Mouse (Mus musculus): ENCODE results near the gene Hist1h3e. TPM values are rescaled to one million over a fixed set of nuclear protein-coding genes. Genes with fewer than 3 reads are reported as not detected.
"Not testable (repeated sequence)": the region's sequence is repeated elsewhere in the genome, so short reads cannot be mapped to it uniquely, and the experiment has no call there.

Gene Hist1h3e
- total and polyA plus RNA-seq, 2 experiments from 2014 or later = 1.9 to 180 TPM

DNA sequence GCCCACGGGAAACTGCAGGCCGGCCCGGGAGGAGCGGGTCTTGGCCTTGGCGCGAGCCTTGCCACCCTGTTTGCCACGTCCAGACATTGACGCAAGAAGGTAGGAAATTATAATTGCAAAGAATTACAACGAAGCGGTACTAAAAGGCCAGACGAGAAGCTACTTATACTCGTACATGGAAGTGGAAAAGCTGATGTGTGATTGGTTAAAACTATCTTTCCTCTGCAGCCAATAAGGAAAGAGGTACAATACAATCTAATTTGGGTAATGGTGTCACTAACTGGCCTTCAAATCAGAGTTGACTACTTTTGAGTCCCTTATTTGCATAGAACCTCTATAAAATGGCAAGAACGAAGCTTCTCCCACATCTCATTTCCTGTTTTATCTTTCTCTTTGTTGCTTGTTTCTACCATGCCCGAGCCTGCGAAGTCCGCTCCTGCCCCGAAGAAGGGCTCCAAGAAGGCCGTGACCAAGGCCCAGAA is 8.9 kb upstream of the Hist1h3e start, which contains the start of the genes Hist1h2ae and Hist1h2bg:
Gene Hist1h2ae (minus strand): TSS at position 199 of the 482 bp plus-strand sequence.
Gene Hist1h2bg (plus strand): TSS at position 375 of the 482 bp plus-strand sequence.
- Histone ChIP-seq H3K27ac (ENCODE audit: low read depth, low read length) (peak within 1 kb of the TSS; percentile 93), H3K9me3 (ENCODE audit: low read length) (no peaks in the 10 kb centered on the region), H3K36me3 (ENCODE audit: insufficient read depth) (no peaks in the 10 kb centered on the region), H3K27me3 (ENCODE audit: insufficient read depth, low read length) (no peaks in the 10 kb centered on the region), H3K4me3 (ENCODE audit: low read depth, low read length) (peak within 1 kb of the TSS; percentile 36), H3K9ac (peak within 1 kb of the TSS; percentile 60), H3K4me2 (ENCODE audit: low read depth) (peak within 1 kb of the TSS; percentile 67), H3K4me1 (ENCODE audit: insufficient read depth) (peaks cover 20% of the 10 kb centered on the region)
- under 1% methylated on average over 18 of the region's 18 CpGs for WGBS
- ATAC-seq = peak; percentile 90
- no peak for TF ChIP-seq CTCF (IDR thresholded peaks at IDR 0.05; ENCODE audit: low read depth)
- DNase-seq = peak; percentile 93

DNA sequence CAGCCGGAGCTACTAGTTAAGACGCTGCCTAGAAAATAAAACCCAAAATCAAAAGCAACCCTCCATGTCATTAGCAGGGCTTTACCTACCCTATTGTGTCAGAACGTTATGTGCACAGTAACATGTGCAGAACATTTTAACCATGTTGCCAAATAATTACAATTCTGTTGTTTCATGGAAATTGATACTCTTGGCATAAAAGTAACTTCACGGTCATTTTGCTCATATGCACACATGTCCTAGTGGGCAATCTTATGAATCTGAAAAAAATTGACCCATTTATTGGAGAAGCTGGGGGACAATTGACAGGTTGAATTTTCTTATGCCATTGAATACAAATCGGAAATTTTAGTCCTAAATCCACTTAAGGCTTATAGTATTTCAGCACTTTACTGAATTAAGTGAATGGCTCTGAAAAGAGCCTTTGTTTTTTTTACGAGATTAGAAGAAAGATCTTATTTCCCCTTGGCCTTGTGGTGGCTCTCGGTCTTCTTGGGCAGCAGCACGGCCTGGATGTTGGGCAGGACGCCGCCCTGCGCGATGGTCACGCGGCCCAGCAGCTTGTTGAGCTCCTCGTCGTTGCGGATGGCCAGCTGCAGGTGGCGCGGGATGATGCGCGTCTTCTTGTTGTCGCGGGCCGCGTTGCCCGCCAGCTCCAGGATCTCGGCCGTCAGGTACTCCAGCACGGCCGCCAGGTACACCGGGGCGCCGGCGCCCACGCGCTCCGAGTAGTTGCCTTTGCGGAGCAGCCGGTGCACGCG is 8.3 kb upstream of the Hist1h3e start:
- H3K36me3 ChIP-seq (ENCODE audit: insufficient read depth); H3K9me3 ChIP-seq (ENCODE audit: low read length); H3K27me3 ChIP-seq (ENCODE audit: insufficient read depth, low read length): not testable (repeated sequence)
- DNase-seq = peak; percentile 56
- peak; percentile 17 for ATAC-seq
- peak overlapping the region; percentile 93 for H3K27ac ChIP-seq (ENCODE audit: low read depth, low read length)
- peak overlapping the region; percentile 60 for H3K9ac ChIP-seq
- H3K4me1 ChIP-seq (ENCODE audit: insufficient read depth) = peaks cover 20% of the 10 kb centered on the region
- H3K4me3 ChIP-seq (ENCODE audit: low read depth, low read length) = peak overlapping the region; percentile 36
- under 1% methylated on average over 19 of the region's 41 CpGs for WGBS
- H3K4me2 ChIP-seq (ENCODE audit: low read depth) = peak overlapping the region; percentile 67

DNA sequence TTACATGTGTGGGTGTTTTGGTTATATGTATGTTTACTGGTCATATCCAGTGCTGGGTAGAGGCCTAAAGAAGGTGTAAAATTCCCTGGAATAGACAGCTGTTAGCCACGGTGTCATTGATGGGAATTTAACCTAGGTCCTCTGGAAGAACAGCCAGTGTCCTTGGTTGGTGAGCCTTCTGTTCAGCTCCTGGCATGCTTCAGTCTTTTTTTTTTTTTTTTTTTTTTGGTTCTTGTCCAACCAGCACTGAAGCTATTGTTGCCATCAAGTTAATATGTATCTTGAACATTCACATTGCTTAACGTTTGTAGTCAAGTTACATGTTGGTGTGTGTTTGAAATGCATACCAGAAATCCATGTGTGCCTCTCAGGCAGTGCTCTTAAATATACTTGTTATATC is 2.3 kb upstream of the Hist1h3e start:
- H3K27ac ChIP-seq (ENCODE audit: low read depth, low read length) = no peak overlapping the region
- ATAC-seq (no peak), DNase-seq (no peak)
- WGBS = 88% methylated on average over 2 of the region's 2 CpGs
- H3K4me2 ChIP-seq (ENCODE audit: low read depth) = no peak overlapping the region
- H3K27me3 ChIP-seq (ENCODE audit: insufficient read depth, low read length) = no peaks in the 10 kb centered on the region
- H3K4me1 ChIP-seq (ENCODE audit: insufficient read depth) = no peaks in the 10 kb centered on the region
- no peak overlapping the region for H3K9ac ChIP-seq
- H3K4me3 ChIP-seq (ENCODE audit: low read depth, low read length) = no peak overlapping the region
- H3K9me3 ChIP-seq (ENCODE audit: low read length) = no peaks in the 10 kb centered on the region
- no peak for TF ChIP-seq CTCF (IDR thresholded peaks at IDR 0.05; ENCODE audit: low read depth)
- H3K36me3 ChIP-seq (ENCODE audit: insufficient read depth) = no peaks in the 10 kb centered on the region

DNA sequence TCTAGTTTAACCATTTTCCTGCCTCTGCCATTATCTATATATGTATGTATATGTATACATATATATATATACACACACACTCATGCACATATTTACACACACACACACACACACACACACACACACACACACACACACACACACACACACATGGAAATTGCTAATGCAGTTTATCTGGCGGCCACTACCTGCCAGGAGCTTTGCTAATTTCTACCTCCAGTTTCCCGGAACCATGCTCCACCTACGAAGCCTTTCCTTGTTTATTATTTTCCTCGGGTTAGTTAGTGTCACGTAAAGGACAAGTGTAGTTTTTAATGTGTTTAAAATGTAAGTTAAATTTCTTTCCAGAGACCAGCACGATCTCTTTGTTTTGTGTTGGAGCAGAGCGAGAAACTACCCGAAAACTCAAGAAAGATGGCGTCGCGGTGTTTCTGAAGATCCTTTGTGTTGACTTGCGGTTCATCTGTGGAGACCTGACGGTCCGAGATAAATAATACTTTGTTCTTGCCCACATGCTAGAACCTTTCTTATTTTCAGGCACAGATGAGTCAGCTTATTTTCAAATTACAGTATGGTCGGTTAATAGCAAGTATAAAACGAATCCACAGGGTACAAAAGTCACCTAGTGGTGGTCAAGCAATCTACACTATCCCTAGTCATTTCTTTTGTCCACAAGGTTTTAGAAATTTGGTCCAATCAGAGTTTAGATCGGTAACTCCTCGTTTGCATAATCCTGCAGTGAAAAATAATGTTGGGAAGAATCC is 712 bp upstream of the Hist1h3e start:
- H3K9me3 ChIP-seq (ENCODE audit: low read length) = no peaks in the 10 kb centered on the region
- H3K36me3 ChIP-seq (ENCODE audit: insufficient read depth) = no peaks in the 10 kb centered on the region
- no peaks in the 10 kb centered on the region for H3K27me3 ChIP-seq (ENCODE audit: insufficient read depth, low read length)
- peak overlapping the region; percentile 74 for H3K9ac ChIP-seq
- DNase-seq = peak; percentile 89
- H3K4me3 ChIP-seq (ENCODE audit: low read depth, low read length) = peak overlapping the region; percentile 37
- TF ChIP-seq CTCF (IDR thresholded peaks at IDR 0.05; ENCODE audit: low read depth) = peak; percentile 67
- peak; percentile 38 for ATAC-seq
- no peaks in the 10 kb centered on the region for H3K4me1 ChIP-seq (ENCODE audit: insufficient read depth)
- 2% methylated on average over 18 of the region's 18 CpGs for WGBS
- peak overlapping the region; percentile 66 for H3K4me2 ChIP-seq (ENCODE audit: low read depth)
- H3K27ac ChIP-seq (ENCODE audit: low read depth, low read length) = peak overlapping the region; percentile 94

DNA sequence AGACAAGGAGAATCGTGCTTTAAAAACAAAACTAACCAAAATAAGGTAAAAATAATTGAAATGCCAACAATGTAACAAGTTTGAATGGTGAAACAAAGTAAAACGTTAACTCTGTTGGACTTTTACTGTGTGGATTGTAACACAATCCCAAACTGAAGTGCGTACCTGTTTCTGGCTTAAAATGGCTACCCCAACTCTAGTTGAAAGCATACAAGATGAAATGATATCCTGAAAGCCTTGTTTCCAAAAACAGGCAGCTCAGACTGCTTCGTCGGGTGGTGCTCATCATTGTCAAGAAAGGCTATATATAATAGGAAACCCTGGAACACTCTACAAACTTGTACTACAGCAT is 662 bp downstream of the Hist1h3e start:
- H3K4me2 ChIP-seq (ENCODE audit: low read depth) = peak overlapping the region; percentile 46
- not testable (repeated sequence) for ATAC-seq; H3K4me1 ChIP-seq (ENCODE audit: insufficient read depth); H3K27ac ChIP-seq (ENCODE audit: low read depth, low read length); H3K9me3 ChIP-seq (ENCODE audit: low read length); H3K27me3 ChIP-seq (ENCODE audit: insufficient read depth, low read length); H3K36me3 ChIP-seq (ENCODE audit: insufficient read depth); DNase-seq
- H3K4me3 ChIP-seq (ENCODE audit: low read depth, low read length) = peak overlapping the region; percentile 37; the same call in 1 of the 2 replicates
- WGBS = 0% methylated on average over 2 of the region's 5 CpGs
- peak overlapping the region; percentile 74 for H3K9ac ChIP-seq

DNA sequence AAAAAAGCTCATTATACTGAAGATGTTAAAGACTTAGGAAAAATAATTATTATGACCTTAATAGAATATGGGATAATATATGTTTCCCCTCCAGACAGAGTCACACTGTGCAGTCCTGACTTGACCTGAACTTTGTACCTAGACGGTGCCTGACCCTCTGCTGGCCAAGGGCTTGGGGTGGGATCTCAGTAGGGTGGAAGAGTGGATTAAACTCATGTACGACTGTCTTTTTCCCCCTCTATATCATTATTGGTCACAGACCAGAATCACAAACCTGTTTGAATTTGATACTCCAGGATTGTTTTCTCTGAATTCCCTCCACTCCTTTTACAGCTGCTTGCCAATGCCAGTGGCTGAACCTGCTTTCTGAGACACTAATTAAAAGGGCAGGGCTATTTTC is 1.5 kb downstream of the Hist1h3e start:
- H3K4me3 ChIP-seq (ENCODE audit: low read depth, low read length); H3K9ac ChIP-seq; H3K27ac ChIP-seq (ENCODE audit: low read depth, low read length); H3K4me2 ChIP-seq (ENCODE audit: low read depth); H3K4me1 ChIP-seq (ENCODE audit: insufficient read depth); ATAC-seq; H3K36me3 ChIP-seq (ENCODE audit: insufficient read depth); DNase-seq; H3K9me3 ChIP-seq (ENCODE audit: low read length); H3K27me3 ChIP-seq (ENCODE audit: insufficient read depth, low read length): not testable (repeated sequence)
- WGBS = 21% methylated on average over 2 of the region's 2 CpGs

DNA sequence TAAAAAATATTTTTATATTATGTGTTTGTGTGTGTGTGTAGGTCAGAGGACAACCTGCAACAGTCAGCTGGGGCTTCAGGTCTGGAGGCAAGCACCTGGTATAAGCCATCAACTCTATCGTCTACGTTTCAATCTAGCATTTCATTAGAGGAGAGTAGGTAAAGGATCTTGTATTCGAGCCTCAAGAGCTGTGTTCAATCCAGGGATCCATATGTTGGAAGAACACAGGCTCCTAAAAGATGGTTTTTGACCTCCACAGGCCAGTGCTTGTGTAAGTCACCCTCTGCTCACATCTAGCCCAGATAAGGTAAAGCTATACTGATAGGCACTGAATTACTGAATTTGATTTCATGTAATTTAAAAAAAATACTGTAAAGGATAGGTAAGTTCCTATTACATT is 5.3 kb downstream of the Hist1h3e start:
- H3K4me2 ChIP-seq (ENCODE audit: low read depth) = no peak overlapping the region
- H3K36me3 ChIP-seq (ENCODE audit: insufficient read depth) = no peaks in the 10 kb centered on the region
- ATAC-seq (no peak), DNase-seq (no peak)
- WGBS = 74% methylated on average over 3 of the region's 3 CpGs
- no peak overlapping the region for H3K27ac ChIP-seq (ENCODE audit: low read depth, low read length)
- H3K9ac ChIP-seq = no peak overlapping the region
- H3K9me3 ChIP-seq (ENCODE audit: low read length) = no peaks in the 10 kb centered on the region
- no peak for TF ChIP-seq CTCF (IDR thresholded peaks at IDR 0.05; ENCODE audit: low read depth)
- no peak overlapping the region for H3K4me3 ChIP-seq (ENCODE audit: low read depth, low read length)
- no peaks in the 10 kb centered on the region for H3K4me1 ChIP-seq (ENCODE audit: insufficient read depth)
- no peaks in the 10 kb centered on the region for H3K27me3 ChIP-seq (ENCODE audit: insufficient read depth, low read length)

All from forebrain, postnatal 0 days (tissue).